Mouse (Mus musculus): ENCODE data around the gene Lhx1. TPM values are rescaled to one million over a fixed set of nuclear protein-coding genes. Genes with fewer than 3 reads are reported as not detected.

Lhx1 gene
- total and polyA plus RNA-seq, 2 experiments from 2014 or later: 5.3 to 7.9 TPM

DNA sequence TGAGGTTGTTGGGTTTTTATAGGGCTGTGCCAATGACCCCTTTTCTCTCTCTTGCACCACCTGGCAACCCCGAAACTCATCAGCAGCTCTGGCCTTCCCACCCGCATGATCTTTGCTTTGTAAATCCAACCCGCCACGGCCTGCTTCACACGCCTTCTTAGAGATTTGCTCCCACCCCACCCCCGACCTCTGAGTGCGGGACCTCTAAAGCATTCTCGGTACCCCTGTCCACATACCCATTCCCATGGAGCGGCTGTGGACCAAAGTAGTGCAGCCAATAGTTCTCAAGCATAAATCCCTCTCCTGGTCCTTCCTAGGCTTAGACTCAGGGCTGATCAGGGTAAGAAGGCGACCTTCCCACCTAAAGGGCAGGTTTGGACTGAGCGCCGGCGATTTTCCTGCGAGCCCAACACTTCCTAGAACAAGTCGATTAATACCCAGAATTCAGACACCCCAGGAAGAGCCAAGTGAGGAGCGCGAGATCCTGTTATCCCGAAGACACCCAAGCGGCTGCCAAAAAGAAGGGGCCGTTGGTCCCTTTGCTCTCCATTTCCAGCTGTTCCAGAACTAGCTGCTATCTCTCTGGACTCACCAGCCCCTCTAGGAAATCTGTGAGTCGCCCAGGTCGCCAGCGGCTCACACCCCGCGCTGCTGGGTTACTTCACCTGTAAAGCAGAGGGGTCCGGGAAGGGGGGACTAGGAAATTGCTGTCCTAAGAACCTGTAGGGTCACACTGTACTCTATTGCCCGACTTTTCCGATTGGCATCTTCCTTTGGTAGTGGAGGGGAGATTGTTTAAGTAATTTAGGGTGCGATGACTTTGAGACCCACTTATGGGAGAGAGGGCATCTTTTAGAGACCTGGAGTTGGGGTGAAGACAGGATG is 1.9 kb upstream of the Lhx1 start:
- H3K27ac ChIP-seq (ENCODE audit: low read depth, low read length): no peak overlapping the region
- H3K36me3 ChIP-seq (ENCODE audit: insufficient read depth): no peaks in the 10 kb centered on the region
- H3K27me3 ChIP-seq (ENCODE audit: insufficient read depth, low read length): peaks cover 96% of the 10 kb centered on the region
- no peaks in the 10 kb centered on the region for H3K9me3 ChIP-seq (ENCODE audit: low read length)
- no peak overlapping the region for H3K9ac ChIP-seq
- H3K4me1 ChIP-seq (ENCODE audit: insufficient read depth): peaks cover 10% of the 10 kb centered on the region
- no peak for TF ChIP-seq CTCF (IDR thresholded peaks at IDR 0.05; ENCODE audit: low read depth)
- ATAC-seq (no peak), DNase-seq (no peak)
- H3K4me2 ChIP-seq (ENCODE audit: low read depth): no peak overlapping the region
- no peak overlapping the region for H3K4me3 ChIP-seq (ENCODE audit: low read depth, low read length)
- WGBS: 2% methylated on average over 29 of the region's 29 CpGs

DNA sequence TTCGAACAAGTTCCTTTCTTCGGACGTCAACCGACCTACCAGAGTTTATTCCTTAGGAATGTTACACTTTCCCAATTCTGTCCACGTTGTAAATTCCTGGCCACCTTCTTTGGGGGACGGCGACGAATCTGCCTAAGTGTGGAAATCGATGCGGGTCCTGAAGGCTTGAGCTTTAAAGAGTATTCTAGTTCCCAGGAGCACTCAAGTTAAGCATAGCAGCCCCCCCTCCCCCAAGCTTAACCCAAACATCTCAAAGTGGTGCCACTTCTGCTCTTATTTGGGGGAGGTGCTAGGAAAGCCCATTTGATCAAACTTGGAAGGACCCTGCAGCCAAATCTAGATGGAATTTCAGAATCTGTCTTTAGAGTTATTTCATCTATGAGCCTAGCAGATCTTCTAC is 1.1 kb upstream of the Lhx1 start:
- no peak overlapping the region for H3K27ac ChIP-seq (ENCODE audit: low read depth, low read length)
- H3K9me3 ChIP-seq (ENCODE audit: low read length): no peaks in the 10 kb centered on the region
- H3K4me3 ChIP-seq (ENCODE audit: low read depth, low read length): peak overlapping the region; percentile 32
- H3K4me2 ChIP-seq (ENCODE audit: low read depth): 0 out of 2 replicates have a peak overlapping the region, but pooled peaks have one; percentile 51
- TF ChIP-seq CTCF (IDR thresholded peaks at IDR 0.05; ENCODE audit: low read depth): no peak
- H3K9ac ChIP-seq: no peak overlapping the region
- peaks cover 10% of the 10 kb centered on the region for H3K4me1 ChIP-seq (ENCODE audit: insufficient read depth)
- ATAC-seq: no peak
- DNase-seq: no peak
- H3K36me3 ChIP-seq (ENCODE audit: insufficient read depth): no peaks in the 10 kb centered on the region
- 2% methylated on average over 10 of the region's 10 CpGs for WGBS
- H3K27me3 ChIP-seq (ENCODE audit: insufficient read depth, low read length): peaks cover 95% of the 10 kb centered on the region

DNA sequence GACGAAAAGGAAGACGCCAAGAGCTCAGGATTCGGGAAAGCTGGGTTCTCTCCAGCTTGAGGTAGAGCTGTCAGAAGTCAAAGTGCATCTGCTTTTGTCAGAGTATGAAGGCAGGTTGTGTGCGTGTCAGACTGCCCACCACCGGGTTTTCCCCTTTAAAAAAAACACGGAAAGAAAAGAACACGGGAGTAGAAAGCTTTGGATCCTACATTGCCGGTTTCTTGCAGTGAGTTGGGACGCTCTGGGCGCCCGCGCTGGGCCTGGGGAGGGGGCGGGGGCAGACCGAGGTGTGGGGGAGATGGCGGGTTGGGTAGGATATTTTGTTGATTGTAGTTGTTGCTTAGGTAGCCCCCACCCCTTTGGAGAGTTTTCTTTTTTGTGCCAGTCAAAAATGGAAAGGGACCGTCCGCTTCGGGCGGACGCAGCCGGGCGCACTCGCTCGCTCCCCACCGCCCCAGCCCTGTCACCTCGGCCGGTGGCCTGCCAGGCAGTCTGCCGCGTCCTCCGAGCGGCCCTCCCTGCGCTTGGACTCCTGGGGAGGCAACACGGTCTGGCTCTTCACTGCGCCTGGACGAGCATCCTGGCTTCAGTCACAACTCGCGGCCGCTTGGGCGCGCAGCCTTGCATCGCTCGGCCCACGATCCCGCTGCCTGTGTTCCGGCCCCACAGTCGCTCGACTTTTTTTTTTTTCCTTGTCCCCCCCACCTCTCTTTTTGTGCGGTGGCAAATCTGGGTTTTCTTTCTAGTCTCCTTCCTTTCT is 644 bp downstream of the Lhx1 start:
- no peaks in the 10 kb centered on the region for H3K36me3 ChIP-seq (ENCODE audit: insufficient read depth)
- no peaks in the 10 kb centered on the region for H3K9me3 ChIP-seq (ENCODE audit: low read length)
- peak overlapping the region; percentile 32 for H3K4me3 ChIP-seq (ENCODE audit: low read depth, low read length)
- peaks cover 10% of the 10 kb centered on the region for H3K4me1 ChIP-seq (ENCODE audit: insufficient read depth)
- H3K27ac ChIP-seq (ENCODE audit: low read depth, low read length): no peak overlapping the region
- ATAC-seq (no peak), DNase-seq (no peak)
- H3K27me3 ChIP-seq (ENCODE audit: insufficient read depth, low read length): peaks cover 95% of the 10 kb centered on the region
- TF ChIP-seq CTCF (IDR thresholded peaks at IDR 0.05; ENCODE audit: low read depth): peak; percentile 29
- H3K9ac ChIP-seq: no peak overlapping the region
- H3K4me2 ChIP-seq (ENCODE audit: low read depth): peak overlapping the region; percentile 51
- WGBS: under 1% methylated on average over 48 of the region's 48 CpGs

DNA sequence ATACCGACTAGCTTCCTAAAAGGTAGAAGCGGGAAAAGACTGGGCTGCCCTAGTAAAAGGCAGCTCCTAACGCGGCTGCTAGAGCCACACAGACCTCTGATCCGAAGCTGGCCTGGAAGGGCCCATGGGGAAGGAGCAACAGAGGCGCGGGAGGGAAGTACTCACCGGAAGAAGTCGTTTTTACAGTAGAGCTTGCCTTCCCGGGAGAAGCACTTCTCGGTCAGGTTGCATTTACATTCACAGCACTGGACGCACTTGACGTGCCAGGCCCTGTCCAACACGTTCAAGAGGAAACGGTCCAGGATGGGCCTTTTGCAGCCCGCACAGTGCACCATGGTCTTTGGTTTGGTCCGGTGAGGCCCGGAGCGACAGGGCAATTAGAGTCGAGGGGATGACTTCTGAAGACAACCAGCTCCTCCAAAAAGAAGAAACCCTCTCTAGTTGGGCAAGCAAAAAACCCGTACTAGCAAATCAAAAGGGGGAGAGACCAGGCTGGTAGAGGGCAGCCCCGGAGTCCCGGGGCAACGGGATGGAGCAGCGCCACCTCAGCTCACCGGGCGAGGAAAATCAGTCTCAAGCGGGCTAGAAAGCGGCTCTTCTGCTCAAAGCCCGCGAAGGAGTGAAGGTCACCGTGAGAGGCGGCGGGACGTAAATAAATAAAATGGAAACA is 1.4 kb downstream of the Lhx1 start:
- DNase-seq: no peak

DNA sequence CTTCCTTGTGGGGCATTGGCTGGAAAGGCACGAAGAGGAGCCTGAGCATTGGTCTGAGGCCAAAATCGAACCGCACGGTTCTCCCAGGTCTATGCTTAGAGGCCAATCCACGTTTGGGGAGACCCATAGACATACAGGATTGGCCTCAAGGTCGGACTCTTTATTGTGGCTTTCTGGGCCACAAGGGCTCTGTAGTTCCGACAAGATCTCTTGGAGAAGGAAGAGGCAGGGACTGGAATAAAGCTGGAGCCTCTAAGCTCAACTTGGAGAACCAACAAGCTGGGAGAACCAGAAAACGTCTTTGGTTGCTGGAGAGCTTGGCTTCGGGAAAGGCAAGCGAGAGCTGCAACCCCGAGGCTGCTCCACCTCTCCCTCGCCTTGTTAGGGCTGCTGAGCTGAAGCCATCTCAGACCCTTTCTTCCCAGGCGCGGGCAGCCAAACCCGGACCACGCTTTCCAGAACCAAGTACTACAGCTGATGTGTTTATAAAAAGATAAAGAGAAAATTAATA is 2.0 kb downstream of the Lhx1 start:
- ATAC-seq (no peak), DNase-seq (peak; percentile 42)
- H3K9ac ChIP-seq: no peak overlapping the region
- 0 out of 2 replicates have a peak overlapping the region, but pooled peaks have one; percentile 32 for H3K4me3 ChIP-seq (ENCODE audit: low read depth, low read length)
- H3K9me3 ChIP-seq (ENCODE audit: low read length): no peaks in the 10 kb centered on the region
- peaks cover 10% of the 10 kb centered on the region for H3K4me1 ChIP-seq (ENCODE audit: insufficient read depth)
- H3K27ac ChIP-seq (ENCODE audit: low read depth, low read length): no peak overlapping the region
- no peak for TF ChIP-seq CTCF (IDR thresholded peaks at IDR 0.05; ENCODE audit: low read depth)
- H3K4me2 ChIP-seq (ENCODE audit: low read depth): no peak overlapping the region
- no peaks in the 10 kb centered on the region for H3K36me3 ChIP-seq (ENCODE audit: insufficient read depth)
- peaks cover 95% of the 10 kb centered on the region for H3K27me3 ChIP-seq (ENCODE audit: insufficient read depth, low read length)
- 1% methylated on average over 16 of the region's 16 CpGs for WGBS

More for the DNA sequence above, 1.4 kb downstream of the Lhx1 start:
- ATAC-seq: no peak
- no peak overlapping the region for H3K27ac ChIP-seq (ENCODE audit: low read depth, low read length)
- no peaks in the 10 kb centered on the region for H3K9me3 ChIP-seq (ENCODE audit: low read length)
- TF ChIP-seq CTCF (IDR thresholded peaks at IDR 0.05; ENCODE audit: low read depth): no peak
- H3K4me2 ChIP-seq (ENCODE audit: low read depth): no peak overlapping the region; the same call in 1 of the 2 replicates
- 2% methylated on average over 35 of the region's 35 CpGs for WGBS
- H3K27me3 ChIP-seq (ENCODE audit: insufficient read depth, low read length): peaks cover 95% of the 10 kb centered on the region
- peaks cover 10% of the 10 kb centered on the region for H3K4me1 ChIP-seq (ENCODE audit: insufficient read depth)
- no peaks in the 10 kb centered on the region for H3K36me3 ChIP-seq (ENCODE audit: insufficient read depth)
- no peak overlapping the region for H3K9ac ChIP-seq
- H3K4me3 ChIP-seq (ENCODE audit: low read depth, low read length): peak overlapping the region; percentile 32; the same call in 1 of the 2 replicates

DNA sequence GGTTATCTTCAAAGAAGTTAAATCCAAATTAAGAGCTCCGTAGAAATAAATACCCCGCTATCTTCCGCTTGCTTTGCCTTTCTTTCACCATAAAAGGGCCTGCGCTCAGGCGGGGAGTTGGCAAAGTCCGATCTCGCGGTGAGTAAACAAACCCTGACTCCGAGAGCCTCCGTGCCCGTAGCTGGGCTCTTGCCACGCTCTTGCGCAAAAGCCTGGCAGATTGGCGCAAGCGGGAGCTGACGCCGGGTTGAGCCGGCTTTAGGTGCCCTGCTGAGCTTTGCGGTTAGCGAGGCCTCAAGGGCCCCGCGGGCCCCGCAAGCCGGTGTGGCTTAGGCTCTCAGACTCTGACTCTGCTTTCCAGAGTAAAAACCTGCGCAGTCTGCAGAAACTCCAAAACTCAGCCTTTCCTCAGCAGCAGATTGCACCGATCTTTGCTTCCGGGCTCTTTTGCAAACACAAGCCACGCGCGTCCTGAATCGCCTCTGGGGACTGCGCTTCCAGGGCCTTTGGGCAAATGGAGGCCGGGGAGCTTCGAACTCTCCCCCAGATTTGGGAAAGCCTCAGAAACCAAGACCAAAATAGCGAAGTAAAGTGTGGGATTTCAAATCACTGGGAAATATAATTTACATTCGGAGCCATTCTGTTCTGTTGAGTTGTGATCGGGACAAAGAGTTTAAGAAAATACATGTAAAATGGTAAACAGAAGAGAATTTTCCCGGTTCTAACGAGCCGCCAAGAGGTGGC is 2.6 kb downstream of the Lhx1 start:
- ATAC-seq (no peak), DNase-seq (peak; percentile 50)
- H3K4me2 ChIP-seq (ENCODE audit: low read depth): no peak overlapping the region
- H3K36me3 ChIP-seq (ENCODE audit: insufficient read depth): no peaks in the 10 kb centered on the region
- no peak overlapping the region for H3K9ac ChIP-seq
- peaks cover 10% of the 10 kb centered on the region for H3K4me1 ChIP-seq (ENCODE audit: insufficient read depth)
- H3K27me3 ChIP-seq (ENCODE audit: insufficient read depth, low read length): peaks cover 91% of the 10 kb centered on the region
- no peaks in the 10 kb centered on the region for H3K9me3 ChIP-seq (ENCODE audit: low read length)
- TF ChIP-seq CTCF (IDR thresholded peaks at IDR 0.05; ENCODE audit: low read depth): no peak
- peak overlapping the region; percentile 8; the same call in 1 of the 2 replicates for H3K4me3 ChIP-seq (ENCODE audit: low read depth, low read length)
- WGBS: 1% methylated on average over 40 of the region's 40 CpGs
- H3K27ac ChIP-seq (ENCODE audit: low read depth, low read length): no peak overlapping the region

Measured in forebrain, postnatal 0 days (tissue).